Mouse (Mus musculus) liver, adult 2 months (tissue): ENCODE results near the gene Clic1. TPM values are rescaled to one million over a fixed set of nuclear protein-coding genes. Genes with fewer than 3 reads are reported as not detected.

Experiments
- DNase-seq: peaks from one replicate; pipeline ENCODE4 v3.0.0-alpha.2; 2011; ENCODE audit warnings: low read depth, low spot score; ENCODE audit errors: extremely low read depth
- H3K27ac ChIP-seq: fragments of 200-500 bp; replicated peaks from 2 replicates; pipeline ENCODE4 v1.5.1; 2012; ENCODE audit warnings: low read depth, mild to moderate bottlenecking, control low read depth, inconsistent platforms, low read length; ENCODE audit not compliant: insufficient read depth
- H3K27me3 ChIP-seq: fragments of 200-500 bp; 2 replicates; pipeline ENCODE4 v1.6.1; 2012; ENCODE audit warnings: mild to moderate bottlenecking, moderate library complexity, low read length, inconsistent platforms; ENCODE audit not compliant: control insufficient read depth, insufficient read depth
- H3K36me3 ChIP-seq: fragments of 200-500 bp; 2 replicates; pipeline ENCODE4 v1.6.1; 2012; ENCODE audit warnings: low read length, inconsistent platforms; ENCODE audit not compliant: control insufficient read depth, insufficient read depth
- H3K4me1 ChIP-seq: fragments of 200-500 bp; 2 replicates; pipeline ENCODE4 v1.6.1; 2011; ENCODE audit warnings: low read length; ENCODE audit not compliant: control insufficient read depth, insufficient read depth
- H3K4me3 ChIP-seq: fragments of 200-500 bp; 2 replicates; pipeline ENCODE4 v1.5.1; 2011; ENCODE audit warnings: low read depth, mild to moderate bottlenecking, control low read depth, low read length, moderate library complexity; ENCODE audit not compliant: insufficient read depth
- H3K79me2 ChIP-seq: fragments of 200-500 bp; 2 replicates; pipeline ENCODE4 v1.6.1; 2012; ENCODE audit warnings: inconsistent platforms, mild to moderate bottlenecking, low read length, moderate library complexity; ENCODE audit not compliant: control insufficient read depth, insufficient read depth
- H3K9ac ChIP-seq: fragments of 200-500 bp; 2 replicates; pipeline ENCODE4 v1.6.1; 2012; ENCODE audit warnings: low read depth, mild to moderate bottlenecking, control low read depth, inconsistent platforms, low read length
- CTCF ChIP-seq: fragments of 200-500 bp; IDR thresholded peaks from 2 replicates; pipeline ENCODE4 v1.5.1; 2011; ENCODE audit warnings: low read depth, low read length, control low read depth
- POLR2A ChIP-seq: fragments of 200-500 bp; IDR thresholded peaks from 2 replicates; pipeline ENCODE4 v1.6.1; 2011; ENCODE audit warnings: low read length, control low read depth; ENCODE audit not compliant: insufficient read depth; ENCODE audit errors: extremely low read depth
- WGBS: fragments of 180-500 bp; shearing (Covaris S2); methylation state at CpG from one replicate; pipeline ENCODE4 v1.1.7; 2018; 5-methylcytosine and 5-hydroxymethylcytosine counted together
- polyA plus RNA-seq: library from polyadenylated mRNA; depleted of rRNA; stranded (reverse); fragments of >200 nt; gene quantifications from 2 replicates; pipeline ENCODE4 v1.2.3, GENCODE M21; 2012
- total RNA-seq: library from RNA; depleted of rRNA; stranded (reverse); fragments of >200 nt; gene quantifications from 2 replicates; pipeline ENCODE4 v1.2.3, GENCODE M21; 2014

Gene Clic1
- total and polyA plus RNA-seq, 2 experiments: 16.8 to 20.3 TPM

GRCm38 (mm10) chr17:35023221-35023620 is 26.5 kb upstream of the Clic1 start:
- H3K27ac ChIP-seq: no peak overlapping the region
- no peak overlapping the region for H3K9ac ChIP-seq
- DNase-seq: no peak
- no peaks in the 10 kb centered on the region for H3K4me1 ChIP-seq
- WGBS: 87% methylated on average over 5 of the region's 5 CpGs
- TF ChIP-seq CTCF (no peak), POLR2A (no peak)
- no peaks in the 10 kb centered on the region for H3K27me3 ChIP-seq
- no peak overlapping the region for H3K4me3 ChIP-seq
- H3K79me2 ChIP-seq: no peaks in the 10 kb centered on the region
- H3K36me3 ChIP-seq: no peaks in the 10 kb centered on the region

GRCm38 (mm10) chr17:35023756-35024155 is 26.0 kb upstream of the Clic1 start:
- H3K79me2 ChIP-seq: no peaks in the 10 kb centered on the region
- no peaks in the 10 kb centered on the region for H3K36me3 ChIP-seq
- H3K27me3 ChIP-seq: no peaks in the 10 kb centered on the region
- DNase-seq: no peak
- H3K27ac ChIP-seq: peak overlapping the region; percentile 18
- H3K9ac ChIP-seq: no peak overlapping the region
- H3K4me3 ChIP-seq: no peak overlapping the region
- WGBS: 56% methylated on average over 4 of the region's 4 CpGs
- H3K4me1 ChIP-seq: no peaks in the 10 kb centered on the region
- TF ChIP-seq POLR2A: no peak
- TF ChIP-seq CTCF: no peak

GRCm38 (mm10) chr17:35024261-35024660 is 25.5 kb upstream of the Clic1 start:
- Histone ChIP-seq H3K79me2 (no peaks in the 10 kb centered on the region), H3K4me3 (no peak overlapping the region), H3K27me3 (no peaks in the 10 kb centered on the region), H3K36me3 (no peaks in the 10 kb centered on the region), H3K27ac (peak overlapping the region; percentile 18), H3K4me1 (no peaks in the 10 kb centered on the region), H3K9ac (no peak overlapping the region)
- DNase-seq: no peak
- 73% methylated on average over 13 of the region's 13 CpGs for WGBS
- no peak for TF ChIP-seq POLR2A
- TF ChIP-seq CTCF: no peak

GRCm38 (mm10) chr17:35024691-35025488 is 24.9 kb upstream of the Clic1 start:
- Histone ChIP-seq H3K9ac (no peak overlapping the region), H3K4me1 (no peaks in the 10 kb centered on the region)
- WGBS: 64% methylated on average over 10 of the region's 10 CpGs

GRCm38 (mm10) chr17:35026206-35026605 is 23.6 kb upstream of the Clic1 start:
- DNase-seq: no peak
- Histone ChIP-seq H3K4me1 (no peaks in the 10 kb centered on the region), H3K79me2 (no peaks in the 10 kb centered on the region), H3K27me3 (no peaks in the 10 kb centered on the region), H3K36me3 (no peaks in the 10 kb centered on the region), H3K4me3 (no peak overlapping the region), H3K27ac (no peak overlapping the region), H3K9ac (no peak overlapping the region)
- 91% methylated on average over 5 of the region's 5 CpGs for WGBS
- TF ChIP-seq POLR2A (no peak), CTCF (no peak)

More at GRCm38 (mm10) chr17:35024691-35025488, 24.9 kb upstream of the Clic1 start:
- no peak for TF ChIP-seq POLR2A
- no peak for TF ChIP-seq CTCF
- Histone ChIP-seq H3K27me3 (no peaks in the 10 kb centered on the region), H3K79me2 (no peaks in the 10 kb centered on the region), H3K36me3 (no peaks in the 10 kb centered on the region), H3K27ac (0 out of 2 replicates have a peak overlapping the region, but pooled peaks have one; percentile 2), H3K4me3 (no peak overlapping the region)
- DNase-seq: no peak
